Mouse (Mus musculus): ENCODE data around the gene Rnf169.

- TF ChIP-seq EP300 (optimal IDR thresholded peaks at IDR 0.05) = no peak
- TF ChIP-seq CTCF (IDR thresholded peaks at IDR 0.05; ENCODE audit: low read depth) = no peak
These were observed 93.0 kb downstream of the Rnf169 start for GRCm38 (mm10) chr7:99887230-99887735.

Data from stomach, postnatal 0 days (tissue).